Mouse (Mus musculus) thymus, adult 2 months (tissue): Measurements from ENCODE around the gene Sema4d.

Experiments used
- CTCF ChIP-seq: fragments of 200-500 bp; IDR thresholded peaks from 2 replicates; pipeline ENCODE4 v1.5.1; 2012; ENCODE audit warnings: mild to moderate bottlenecking, control low read depth, low read length, moderate library complexity, borderline replicate concordance; ENCODE audit not compliant: control insufficient read depth, poor library complexity, insufficient read depth; ENCODE audit errors: extremely low read depth
- POLR2A ChIP-seq: fragments of 200-500 bp; IDR thresholded peaks from 2 replicates; pipeline ENCODE4 v1.6.1; 2012; ENCODE audit warnings: mild to moderate bottlenecking, low read length, control low read depth, moderate library complexity; ENCODE audit not compliant: control insufficient read depth, poor library complexity, insufficient read depth; ENCODE audit errors: extremely low read depth

GRCm38 (mm10) chr13:51732097-51732664 lies 61.4 kb downstream of the Sema4d start:
- TF ChIP-seq CTCF: no peak
- no peak for TF ChIP-seq POLR2A
